Mouse (Mus musculus): ENCODE results near the gene AU022252.
A peak's percentile ranks its signal among the peaks of the same experiment; 100 is the strongest.

The AU022252 gene

DNA sequence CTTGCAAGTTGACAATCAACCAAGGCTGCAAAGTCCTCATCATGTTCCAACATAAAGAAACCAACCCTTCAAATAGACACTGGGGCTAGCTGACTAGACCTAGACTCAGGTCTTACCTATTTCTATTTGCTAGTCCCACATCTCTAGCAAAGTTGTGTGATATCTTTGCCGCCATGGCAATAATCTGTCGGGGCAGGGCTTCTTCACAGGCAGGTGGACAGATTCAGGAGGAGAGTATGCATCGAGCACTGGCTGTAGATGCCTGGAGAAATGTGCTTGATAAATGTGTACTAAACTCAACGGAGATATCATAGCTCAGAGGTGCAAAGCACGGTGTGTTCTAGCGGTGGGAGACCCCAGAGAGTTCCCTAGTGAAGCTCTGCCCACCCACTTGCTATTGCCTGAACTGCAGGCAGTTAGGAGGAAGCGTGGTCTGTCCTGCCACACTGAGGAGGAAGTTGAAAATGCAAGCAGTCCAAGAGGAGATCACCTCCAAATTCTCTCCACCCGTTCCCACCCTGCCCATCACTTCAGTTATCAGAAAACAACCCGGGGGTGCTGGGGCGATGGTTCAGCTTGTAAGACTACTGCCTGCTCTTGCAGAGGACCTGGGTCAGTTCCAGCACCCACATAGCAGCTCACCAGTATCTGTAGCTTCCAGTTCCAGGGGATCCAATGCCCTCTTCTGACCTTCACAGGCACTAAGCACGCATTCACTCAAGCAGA, 44.3 kb downstream of the AU022252 start:
- DNase-seq (ENCODE audit: low spot score): no peak

DNA sequence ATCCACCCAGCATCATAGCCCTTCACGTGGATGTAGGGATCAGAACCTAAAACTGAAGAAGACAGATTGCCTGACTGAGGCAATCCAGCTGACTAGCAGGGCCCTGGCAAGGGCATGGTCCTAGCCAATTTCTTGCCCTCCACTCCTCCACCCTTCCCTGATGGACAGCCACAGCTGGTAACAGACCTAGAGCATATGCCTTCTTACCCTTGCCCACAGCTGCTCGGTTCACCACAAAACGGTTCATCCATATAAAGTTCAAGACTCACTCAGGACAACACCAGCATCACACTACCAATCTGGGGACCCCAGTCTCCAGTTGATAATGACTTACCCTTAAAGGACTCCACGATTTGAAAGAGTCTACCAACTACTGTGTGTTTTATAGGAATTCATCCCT, 46.7 kb downstream of the AU022252 start:
- no peak for DNase-seq (ENCODE audit: low spot score)

DNA sequence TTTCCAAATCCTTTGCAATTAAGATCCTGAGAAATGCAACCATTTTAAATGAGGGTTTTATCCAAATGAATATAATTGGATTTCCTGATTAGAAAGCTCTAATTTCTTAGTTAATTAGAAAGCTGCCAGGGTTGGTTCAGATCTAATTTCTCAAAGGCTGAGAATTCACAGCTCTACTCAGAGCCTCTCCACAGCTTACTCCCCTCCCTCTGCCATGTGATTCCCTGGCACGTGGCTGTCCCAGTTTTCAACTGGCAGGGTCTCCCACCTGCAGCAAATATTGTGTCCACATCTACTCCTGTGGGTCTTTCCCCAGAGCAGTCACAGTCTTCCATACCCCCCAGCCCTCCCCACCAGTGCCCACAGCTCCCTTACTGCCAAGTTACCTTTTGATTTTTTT, 49.0 kb downstream of the AU022252 start:
- DNase-seq (ENCODE audit: low spot score): no peak

DNA sequence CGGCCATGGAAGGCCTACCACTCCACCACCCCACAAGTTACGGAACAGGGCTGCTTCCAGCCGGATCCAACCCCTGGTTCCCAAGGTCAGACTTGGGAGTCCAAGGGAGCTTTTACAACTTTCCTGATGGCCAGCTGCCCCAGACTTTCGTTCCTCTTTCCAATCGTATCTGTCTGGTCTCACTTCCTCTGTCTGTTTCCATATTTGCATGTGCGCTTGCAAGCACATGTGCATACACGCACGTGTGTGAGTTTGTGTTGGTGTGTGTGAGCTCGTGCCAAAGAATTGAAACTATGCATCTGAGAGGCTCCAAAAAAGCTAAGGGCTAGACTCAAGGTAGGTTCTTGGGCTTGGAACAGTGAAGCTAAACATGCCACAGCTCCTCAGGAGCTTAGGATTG, 51.1 kb downstream of the AU022252 start:
- DNase-seq (ENCODE audit: low spot score): no peak

DNA sequence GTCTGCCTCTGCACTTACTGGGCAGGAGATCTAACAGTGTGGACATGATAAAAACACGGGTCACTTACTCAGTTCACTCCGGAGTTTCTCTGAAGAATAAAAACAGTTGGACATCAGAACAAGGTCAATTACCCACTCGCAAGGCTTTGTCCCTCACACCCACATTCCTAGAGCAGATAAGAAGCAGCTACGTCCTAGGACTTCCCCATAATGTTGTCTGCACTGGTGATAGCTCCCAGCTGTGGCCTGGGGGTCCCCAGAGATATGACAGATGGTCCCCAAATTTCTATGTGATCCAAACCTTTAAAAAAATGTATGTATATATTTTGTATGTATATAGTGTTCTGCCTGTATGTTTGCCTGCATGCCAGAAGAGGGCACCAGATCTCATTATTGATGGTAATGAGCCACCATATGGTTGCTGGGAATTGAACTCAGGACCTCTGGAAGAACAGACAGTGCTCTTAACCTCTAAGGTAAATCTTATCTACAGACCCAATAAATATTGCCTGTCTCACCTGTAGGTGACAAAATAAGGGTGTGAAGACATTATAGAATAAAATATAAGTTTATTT, 52.3 kb downstream of the AU022252 start:
- no peak for DNase-seq (ENCODE audit: low spot score)

DNA sequence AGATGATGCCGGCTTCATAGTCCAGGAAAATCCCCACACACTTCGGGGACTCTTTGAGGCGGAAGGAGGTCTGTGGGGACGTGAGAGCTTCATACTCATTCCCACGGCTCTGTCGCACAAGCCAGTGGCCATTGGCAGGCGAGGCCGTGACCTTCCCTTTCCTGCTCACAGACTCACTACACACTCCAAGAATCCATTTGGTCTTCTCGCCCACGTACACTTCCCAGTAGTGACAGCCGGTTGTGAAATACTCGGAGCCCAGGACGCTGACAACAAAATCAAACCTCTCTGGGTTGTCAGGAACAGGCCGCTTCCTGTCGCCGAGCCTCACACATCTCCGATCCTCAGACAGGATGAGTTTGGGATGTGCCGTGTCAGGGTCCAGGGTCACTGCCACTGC, 54.2 kb downstream of the AU022252 start:
- no peak for DNase-seq (ENCODE audit: low spot score)

DNA sequence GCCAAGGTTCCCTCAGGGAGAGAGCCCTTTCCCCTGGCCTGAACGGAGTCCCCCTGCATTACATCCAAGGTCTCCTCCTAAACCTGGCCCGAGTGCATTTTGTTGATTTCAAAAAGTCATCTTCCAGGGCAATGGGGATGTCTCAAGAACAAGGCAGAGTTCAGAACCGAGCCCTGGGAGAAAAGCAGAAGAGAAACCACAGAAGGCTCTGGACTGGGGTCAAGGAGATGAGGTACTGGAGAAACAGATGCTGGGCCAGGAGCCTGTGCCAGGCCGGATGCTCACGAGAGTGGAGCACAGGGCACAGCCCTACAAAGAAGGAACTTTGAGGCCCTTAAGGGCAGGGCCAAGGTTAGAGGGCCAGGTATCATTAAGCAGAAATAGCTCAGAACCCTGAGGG, 54.8 kb downstream of the AU022252 start:
- DNase-seq (ENCODE audit: low spot score): no peak

DNA sequence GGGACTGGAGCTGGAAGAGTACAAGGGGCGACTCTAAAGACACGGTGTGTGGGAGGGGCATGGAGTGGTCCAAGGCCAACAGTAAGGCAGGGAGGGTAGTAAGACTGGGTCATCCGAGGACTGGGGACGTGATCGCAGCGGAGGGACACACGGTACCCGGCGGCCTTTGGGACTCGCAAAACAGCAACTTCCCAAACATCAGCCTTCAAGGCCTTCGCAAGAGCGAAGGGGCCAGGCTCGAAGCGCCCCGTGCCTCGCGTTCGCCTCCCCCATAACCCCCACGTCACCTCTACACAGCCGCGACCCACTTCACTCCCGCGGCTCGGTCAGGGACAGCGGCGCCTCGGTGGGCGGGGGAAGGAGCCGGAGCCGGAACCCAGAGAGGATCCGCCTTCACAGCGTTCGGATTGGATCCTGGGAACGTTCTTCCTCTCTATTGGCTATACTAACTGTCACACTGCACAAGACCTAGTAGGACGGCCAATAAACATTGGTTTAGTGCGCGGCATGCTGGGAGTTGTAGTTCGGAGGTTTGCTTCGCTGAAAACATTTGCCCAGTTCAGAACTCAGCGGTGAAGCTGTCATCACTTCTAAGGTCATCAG, 58.6 kb downstream of the AU022252 start, which contains the start of gene Zfp691:
Gene Zfp691, minus strand, starts transcription at position 345 of the 603 bp plus-strand sequence.
- DNase-seq (ENCODE audit: low spot score): peak; percentile 94

DNA sequence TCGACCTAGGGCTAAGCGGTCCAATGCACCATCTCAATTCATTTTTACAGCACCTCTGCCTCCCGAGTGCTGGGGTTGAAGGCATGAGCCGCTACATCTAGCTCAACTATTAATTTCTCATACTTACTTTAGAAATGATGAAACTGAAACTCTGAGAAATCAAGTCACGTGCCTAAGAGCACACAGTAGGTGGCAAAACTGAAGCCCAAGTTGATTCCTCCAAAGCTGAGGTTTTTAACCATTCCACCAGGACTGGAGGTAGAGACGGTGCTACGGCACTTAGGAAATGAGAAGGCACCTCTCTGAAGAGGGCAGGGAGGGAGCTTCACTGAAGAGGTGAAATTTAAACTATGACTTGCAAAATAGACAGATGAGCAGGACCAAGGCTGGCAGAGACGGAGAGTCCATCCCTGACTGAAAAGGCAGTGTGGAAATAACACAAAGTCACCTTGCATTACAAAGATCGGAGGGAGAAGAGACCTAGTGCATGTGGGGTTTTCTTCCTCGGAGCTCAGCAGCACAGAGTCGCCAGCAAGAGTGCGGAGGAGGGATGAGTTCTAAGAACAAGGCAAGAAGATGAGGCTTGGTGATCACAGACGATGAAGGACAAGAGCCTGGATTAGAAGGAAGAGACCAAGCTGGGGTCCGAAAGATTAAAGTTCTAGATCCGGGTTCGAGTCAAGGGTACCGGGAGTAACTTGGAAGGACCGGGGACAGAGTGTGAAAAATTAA, 59.4 kb downstream of the AU022252 start:
- no peak for DNase-seq (ENCODE audit: low spot score)

DNA sequence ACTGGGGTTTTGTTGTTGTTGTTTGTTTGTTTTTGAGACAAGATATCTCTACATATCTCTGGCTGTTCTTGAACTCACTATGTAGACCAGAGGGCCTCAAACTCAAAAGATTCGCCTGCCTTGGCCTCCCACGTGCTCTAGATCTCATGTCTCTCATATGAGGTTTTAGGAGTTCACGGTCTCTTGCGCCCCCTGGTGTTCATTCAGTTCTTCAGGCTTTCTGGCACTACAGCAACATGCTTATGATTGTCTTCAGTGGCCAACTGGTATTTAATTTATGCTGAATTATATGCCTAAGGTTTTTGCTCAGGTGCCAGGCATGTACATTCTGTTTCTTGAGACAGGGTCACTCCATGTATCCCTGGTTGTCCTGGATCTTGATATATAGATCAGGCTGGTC, 64.8 kb downstream of the AU022252 start:
- DNase-seq (ENCODE audit: low spot score): peak; percentile 65

DNA sequence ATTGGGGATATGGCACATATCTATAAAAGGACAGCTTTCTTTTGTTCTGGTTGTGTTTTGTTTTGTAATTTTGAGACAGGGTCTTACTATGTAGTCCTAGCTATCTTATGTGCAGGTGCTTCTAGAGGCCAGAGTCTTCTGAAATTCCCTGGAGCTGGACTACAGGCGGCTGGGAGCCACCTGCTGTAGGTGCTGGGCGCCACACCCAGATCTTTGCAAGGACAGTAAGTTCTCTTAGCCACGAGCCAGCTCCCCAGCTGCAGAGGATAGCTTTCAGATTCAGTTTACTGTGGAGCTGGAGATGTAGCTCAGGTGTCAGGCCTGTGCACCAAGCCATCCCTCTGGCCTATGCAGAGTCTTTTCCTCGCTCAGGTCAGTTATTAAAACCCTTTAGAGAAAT, 65.4 kb downstream of the AU022252 start:
- no peak for DNase-seq (ENCODE audit: low spot score)

DNA sequence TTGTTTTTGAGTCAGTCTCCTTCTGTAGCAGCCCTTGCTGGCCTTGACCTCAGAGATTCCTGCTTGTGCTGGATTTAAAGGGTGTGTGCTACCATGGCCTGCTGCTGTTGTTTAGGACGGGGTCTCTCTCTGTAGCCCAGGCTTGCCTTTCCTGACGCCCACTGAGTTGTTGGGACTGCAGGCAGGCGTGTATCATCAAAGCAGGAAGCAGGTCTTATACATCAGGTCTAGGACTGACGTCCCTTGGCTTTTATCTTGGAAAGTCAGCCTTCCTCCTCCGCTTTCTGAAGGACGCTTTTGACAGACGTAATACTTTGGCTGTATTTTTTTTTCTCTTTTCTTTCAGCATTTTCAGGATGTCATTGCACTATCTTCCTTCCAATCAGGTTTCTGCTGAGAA, 66.6 kb downstream of the AU022252 start:
- no peak for DNase-seq (ENCODE audit: low spot score)

DNA sequence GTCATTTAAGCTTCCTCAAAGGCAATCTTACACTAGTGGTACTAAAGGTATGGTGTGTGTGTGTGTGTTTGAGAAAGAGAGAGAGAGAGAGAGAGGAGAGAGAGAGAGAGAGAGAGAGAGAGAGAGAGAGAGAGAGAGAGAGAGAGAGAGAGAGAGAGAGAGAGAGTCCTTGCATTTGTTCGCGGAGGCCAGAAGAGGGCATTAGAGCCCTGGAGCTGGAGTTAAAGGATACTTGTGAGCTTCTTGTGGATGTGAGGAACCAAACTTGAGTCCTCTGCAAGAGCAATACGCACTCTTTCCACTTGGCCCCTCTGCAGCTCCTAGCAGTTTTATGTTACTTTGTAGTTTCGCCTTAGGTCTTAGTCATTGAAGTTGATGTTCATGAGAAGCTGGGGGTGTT, 69.5 kb downstream of the AU022252 start:
- no peak for DNase-seq (ENCODE audit: low spot score)

DNA sequence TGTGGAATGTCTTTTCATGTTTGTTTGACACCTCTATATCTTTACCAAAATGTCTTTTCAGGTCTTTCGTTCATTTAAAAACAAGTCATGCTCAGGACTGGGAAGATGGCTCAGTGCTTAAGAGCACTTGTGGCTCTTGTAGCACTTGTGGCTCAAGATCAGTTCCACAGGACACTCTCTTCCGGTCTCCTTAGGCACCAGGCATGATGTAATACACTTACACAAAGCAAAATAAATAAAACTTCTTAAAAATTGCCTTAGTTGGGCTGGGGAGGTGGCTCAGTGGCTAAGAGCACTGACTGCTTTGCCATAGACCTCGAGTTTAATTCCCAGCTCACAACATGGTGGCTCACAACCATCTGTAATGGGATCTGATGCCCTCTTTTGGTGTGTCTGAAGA, 71.2 kb downstream of the AU022252 start:
- DNase-seq (ENCODE audit: low spot score): no peak

DNA sequence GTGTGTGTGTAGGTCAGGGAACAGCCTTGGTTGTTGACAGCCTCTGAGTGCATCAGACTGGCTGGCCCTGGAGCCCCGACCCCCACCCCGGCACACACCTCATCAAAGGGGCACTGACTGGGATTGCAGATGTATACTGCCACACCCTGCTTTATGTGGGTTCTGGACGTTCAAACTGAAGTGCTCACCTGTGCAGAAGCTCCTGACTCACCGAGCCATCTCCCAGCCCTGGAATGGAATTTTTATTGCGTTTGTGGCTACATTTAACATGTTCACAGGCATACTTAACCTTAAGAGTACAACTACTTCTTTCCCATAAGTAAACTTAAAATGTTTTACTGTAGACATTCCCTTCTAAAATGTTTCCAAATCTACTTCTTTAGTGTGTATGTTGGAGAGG, 74.6 kb downstream of the AU022252 start:
- DNase-seq (ENCODE audit: low spot score): no peak

DNA sequence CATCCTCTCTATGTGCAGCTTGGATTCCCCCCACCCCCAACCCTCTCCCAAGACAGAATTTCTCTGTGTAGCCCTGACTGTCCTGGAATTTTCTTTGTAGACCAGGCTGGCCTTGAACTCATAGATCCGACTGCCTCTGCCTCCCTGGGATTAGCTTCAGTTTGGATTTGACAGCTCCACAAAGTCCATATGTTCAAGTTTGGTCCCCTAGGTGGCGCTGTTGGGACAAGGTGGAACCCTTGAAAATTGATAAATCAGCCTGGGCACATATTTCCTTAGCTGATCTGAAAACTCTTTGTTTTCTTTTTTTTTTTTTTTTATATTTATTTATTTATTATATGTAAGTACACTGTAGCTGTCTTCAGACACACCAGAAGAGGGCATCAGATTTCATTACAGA, 75.3 kb downstream of the AU022252 start:
- DNase-seq (ENCODE audit: low spot score): no peak
